Mouse (Mus musculus) liver, embryonic 14.5 days (tissue): ENCODE data around the gene Icam4.
"Not testable (repeated sequence)": the region's sequence is repeated elsewhere in the genome, so short reads cannot be mapped to it uniquely, and the experiment has no call there.

Source experiments
- CTCF ChIP-seq: IDR thresholded peaks from 2 replicates; pipeline ENCODE4 v1.5.1; 2016; ENCODE audit warnings: antibody characterized with exemption, low read depth, control low read depth
- EP300 ChIP-seq: IDR thresholded peaks from 2 replicates; pipeline ENCODE4 v1.6.1; 2016; ENCODE audit warnings: antibody characterized with exemption, low read depth

DNA sequence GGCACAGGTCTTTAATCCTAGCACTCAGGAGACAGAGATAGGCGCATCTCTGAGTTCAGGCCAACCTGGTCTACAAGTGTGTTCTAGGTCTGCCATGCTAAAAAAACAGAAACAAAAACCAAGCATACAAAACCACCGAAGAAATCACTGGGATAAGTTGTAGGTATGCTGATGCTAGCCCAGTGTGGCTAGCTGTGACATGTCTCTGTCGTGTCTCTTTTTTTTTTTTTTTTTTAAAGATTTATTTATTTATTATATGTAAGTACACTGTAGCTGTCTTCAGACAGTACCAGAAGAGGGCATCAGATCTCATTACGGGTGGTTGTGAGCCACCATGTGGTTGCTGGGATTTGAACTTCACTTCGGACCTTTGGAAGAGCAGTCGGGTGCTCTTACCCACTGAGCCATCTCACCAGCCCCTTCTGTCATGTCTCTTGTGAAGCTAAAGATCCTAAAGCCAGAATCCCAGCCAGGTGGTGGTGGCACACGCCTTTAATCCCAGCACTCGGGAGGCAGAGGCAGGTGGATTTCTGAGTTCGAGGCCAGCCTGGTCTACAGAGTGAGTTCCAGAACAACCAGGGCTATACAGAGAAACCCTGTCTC is 18.1 kb upstream of the Icam4 start:
- not testable (repeated sequence) for TF ChIP-seq CTCF, EP300
